Mouse (Mus musculus) hindbrain, embryonic 14.5 days (tissue): ENCODE measurements around the gene Sptbn1. TPM values are rescaled to one million over a fixed set of nuclear protein-coding genes. Genes with fewer than 3 reads are reported as not detected.

Source experiments
- ATAC-seq: fragments of 200-750 bp; cut with Nextera tagmentation; 2 replicates; pipeline ENCODE4 v1.8.0; 2017; ENCODE audit warnings: moderate number of reproducible peaks, mild to moderate bottlenecking, moderate TSS enrichment, moderate library complexity; ENCODE audit not compliant: low FRiP score
- DNase-seq: peaks from one replicate; pipeline ENCODE4 v3.0.0-alpha.2; 2015; ENCODE audit warnings: low spot score
- H3K27ac ChIP-seq: fragments of 300-500 bp; sonication (generic); 2 replicates; pipeline ENCODE4 v1.5.1; 2014; ENCODE audit warnings: mild to moderate bottlenecking, moderate library complexity
- H3K27me3 ChIP-seq: fragments of 300-500 bp; sonication (generic); 2 replicates; pipeline ENCODE4 v1.6.1; 2014; ENCODE audit warnings: mild to moderate bottlenecking, low read length, mixed read lengths; ENCODE audit not compliant: control insufficient read depth, insufficient read depth
- H3K36me3 ChIP-seq: fragments of 300-500 bp; sonication (generic); replicated peaks from 2 replicates; pipeline ENCODE4 v1.6.1; 2014; ENCODE audit not compliant: control insufficient read depth, insufficient read depth
- H3K4me1 ChIP-seq: fragments of 300-500 bp; sonication (generic); replicated peaks from 2 replicates; pipeline ENCODE4 v1.6.1; 2014; ENCODE audit warnings: antibody characterized with exemption, low read length, mixed read lengths; ENCODE audit not compliant: control insufficient read depth, insufficient read depth
- H3K4me2 ChIP-seq: fragments of 300-500 bp; sonication (generic); replicated peaks from 2 replicates; pipeline ENCODE4 v1.6.1; 2014; ENCODE audit warnings: mild to moderate bottlenecking, moderate library complexity
- H3K4me3 ChIP-seq: fragments of 300-500 bp; sonication (generic); replicated peaks from 2 replicates; pipeline ENCODE4 v1.5.1; 2014; ENCODE audit warnings: mild to moderate bottlenecking, low read length
- H3K9ac ChIP-seq: fragments of 300-500 bp; sonication (generic); 2 replicates; pipeline ENCODE4 v1.6.1; 2014
- H3K9me3 ChIP-seq: fragments of 300-500 bp; sonication (generic); 2 replicates; pipeline ENCODE4 v1.6.1; 2016; ENCODE audit warnings: low read length; ENCODE audit not compliant: control insufficient read depth
- WGBS: fragments of 180-500 bp; shearing (Covaris S2); extraction: QIAGEN DNeasy Blood & Tissue Kit; methylation state at CpG from one replicate; pipeline ENCODE4 v1.1.7; 2014; 5-methylcytosine and 5-hydroxymethylcytosine counted together
- polyA plus RNA-seq: library from polyadenylated mRNA; unstranded; fragments of >200 nt; fragmentation: Nextera tagmentation; extraction: Ambion mirVana; gene quantifications from 2 replicates; pipeline ENCODE4 v1.2.1, GENCODE M21; 2014

The Sptbn1 gene
- polyA plus RNA-seq, 1 experiment from 2014 or later: 209 TPM

DNA sequence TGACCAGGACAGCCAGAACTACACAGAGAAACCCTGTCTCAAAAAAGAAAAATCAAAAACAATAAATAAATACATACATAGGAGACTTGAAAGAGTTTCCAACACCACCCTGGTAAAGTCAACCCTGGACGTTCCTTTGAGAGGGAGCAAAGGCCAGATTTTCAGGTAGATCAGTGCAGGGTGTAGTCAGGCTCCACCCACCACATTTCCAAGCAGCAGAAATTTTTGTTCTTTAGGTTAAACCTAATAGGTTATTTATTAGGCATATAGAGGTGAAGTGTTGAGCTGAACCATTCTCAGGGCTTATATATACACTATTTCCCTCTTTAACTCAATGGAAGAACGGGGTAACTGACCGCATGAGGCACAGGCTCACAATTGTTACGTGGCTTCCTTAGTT lies 77.0 kb downstream of the Sptbn1 start:
- 90% methylated on average over 4 of the region's 4 CpGs for WGBS

DNA sequence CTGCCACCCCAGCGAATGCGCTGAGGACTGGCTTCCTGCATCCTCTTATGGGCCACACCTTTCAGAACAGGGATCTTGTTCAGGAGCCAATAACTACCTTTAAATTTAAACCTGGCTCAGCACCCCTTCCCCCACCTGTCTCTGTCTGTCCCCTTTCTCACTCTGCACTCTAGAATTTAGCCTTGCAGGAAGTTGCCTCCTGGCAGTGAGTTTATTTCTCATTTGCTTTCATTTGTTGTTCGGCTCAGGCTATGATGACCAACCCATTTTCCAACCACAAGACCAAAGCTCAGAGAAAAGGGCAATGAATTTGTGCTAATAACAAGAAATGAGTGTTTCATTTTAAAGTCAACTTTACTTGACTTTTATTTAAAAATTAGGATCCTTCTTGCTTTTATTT lies 77.9 kb downstream of the Sptbn1 start:
- no peaks in the 10 kb centered on the region for H3K36me3 ChIP-seq
- WGBS: 93% methylated on average over 3 of the region's 3 CpGs

More for the DNA sequence above, 77.0 kb downstream of the Sptbn1 start:
- H3K4me1 ChIP-seq: no peaks in the 10 kb centered on the region
- H3K27ac ChIP-seq: no peak overlapping the region
- no peaks in the 10 kb centered on the region for H3K36me3 ChIP-seq
- H3K27me3 ChIP-seq: no peaks in the 10 kb centered on the region
- DNase-seq (no peak), ATAC-seq (no peak)
- H3K9me3 ChIP-seq: no peaks in the 10 kb centered on the region
- no peak overlapping the region for H3K4me2 ChIP-seq
- H3K4me3 ChIP-seq: no peak overlapping the region
- no peak overlapping the region for H3K9ac ChIP-seq

DNA sequence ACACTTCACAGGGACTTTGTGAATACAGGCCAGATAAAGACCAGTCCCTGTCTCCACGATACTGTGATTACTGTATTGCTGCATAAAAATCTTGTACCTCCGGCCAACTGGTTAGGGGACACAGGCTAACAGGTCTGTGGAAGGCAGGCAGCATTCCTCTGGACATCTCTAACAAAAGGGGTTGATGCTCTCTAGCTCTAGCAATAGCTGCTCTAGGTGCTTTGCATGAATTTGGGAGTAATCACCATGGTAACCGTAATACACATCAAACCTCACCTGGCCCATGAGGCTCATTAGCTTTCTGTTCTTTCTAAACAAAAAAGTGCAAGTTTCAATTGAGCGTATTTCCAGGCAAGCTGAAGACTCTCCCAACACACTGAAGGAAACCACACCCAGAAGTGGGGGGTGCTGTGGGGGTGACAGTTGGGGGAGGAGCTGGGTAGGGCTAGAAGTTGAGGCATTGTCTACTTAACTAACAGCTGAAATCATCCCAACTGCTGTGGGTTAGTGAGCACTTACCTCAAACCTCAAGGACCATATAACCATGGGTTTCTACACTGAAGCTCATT lies 81.0 kb downstream of the Sptbn1 start:
- H3K27me3 ChIP-seq: no peaks in the 10 kb centered on the region
- H3K36me3 ChIP-seq: peaks cover 13% of the 10 kb centered on the region; the same call in 1 of the 2 replicates
- no peak overlapping the region for H3K9ac ChIP-seq
- 70% methylated on average over 4 of the region's 4 CpGs for WGBS
- H3K4me1 ChIP-seq: no peaks in the 10 kb centered on the region
- no peak overlapping the region for H3K4me3 ChIP-seq
- H3K27ac ChIP-seq: no peak overlapping the region
- no peak for DNase-seq
- no peak overlapping the region for H3K4me2 ChIP-seq
- peak; percentile 26; the same call in 1 of the 2 replicates for ATAC-seq
- no peaks in the 10 kb centered on the region for H3K9me3 ChIP-seq

More for the DNA sequence above, 77.9 kb downstream of the Sptbn1 start:
- Histone ChIP-seq H3K27ac (no peak overlapping the region), H3K9ac (no peak overlapping the region), H3K9me3 (no peaks in the 10 kb centered on the region), H3K4me1 (no peaks in the 10 kb centered on the region), H3K27me3 (no peaks in the 10 kb centered on the region), H3K4me2 (no peak overlapping the region), H3K4me3 (no peak overlapping the region)
- ATAC-seq: no peak
- DNase-seq: no peak

DNA sequence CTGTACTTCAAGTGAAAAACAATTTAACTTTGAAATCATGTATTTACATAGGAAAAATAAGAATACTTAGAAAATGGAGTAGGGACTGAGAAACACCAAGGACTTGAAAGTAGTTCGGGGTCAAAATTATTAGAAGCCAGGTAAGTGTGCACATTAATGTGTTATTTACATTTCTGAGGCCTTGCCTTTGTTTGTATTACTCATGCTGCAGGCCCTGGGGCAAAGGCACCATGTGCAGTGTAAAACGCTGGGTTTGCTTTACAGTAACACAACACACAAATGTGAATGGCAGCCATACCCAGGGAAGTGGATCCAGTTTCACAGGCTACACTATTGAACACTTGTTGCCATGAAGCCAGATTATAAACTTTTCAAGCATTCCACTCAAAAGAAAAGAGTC lies 83.4 kb downstream of the Sptbn1 start:
- H3K4me1 ChIP-seq: no peaks in the 10 kb centered on the region
- no peak overlapping the region for H3K4me3 ChIP-seq
- H3K27me3 ChIP-seq: no peaks in the 10 kb centered on the region
- no peaks in the 10 kb centered on the region for H3K9me3 ChIP-seq
- H3K4me2 ChIP-seq: no peak overlapping the region
- 81% methylated on average over 2 of the region's 2 CpGs for WGBS
- H3K36me3 ChIP-seq: peaks cover 13% of the 10 kb centered on the region; the same call in 1 of the 2 replicates
- no peak overlapping the region for H3K27ac ChIP-seq
- DNase-seq (no peak), ATAC-seq (no peak)
- H3K9ac ChIP-seq: no peak overlapping the region

DNA sequence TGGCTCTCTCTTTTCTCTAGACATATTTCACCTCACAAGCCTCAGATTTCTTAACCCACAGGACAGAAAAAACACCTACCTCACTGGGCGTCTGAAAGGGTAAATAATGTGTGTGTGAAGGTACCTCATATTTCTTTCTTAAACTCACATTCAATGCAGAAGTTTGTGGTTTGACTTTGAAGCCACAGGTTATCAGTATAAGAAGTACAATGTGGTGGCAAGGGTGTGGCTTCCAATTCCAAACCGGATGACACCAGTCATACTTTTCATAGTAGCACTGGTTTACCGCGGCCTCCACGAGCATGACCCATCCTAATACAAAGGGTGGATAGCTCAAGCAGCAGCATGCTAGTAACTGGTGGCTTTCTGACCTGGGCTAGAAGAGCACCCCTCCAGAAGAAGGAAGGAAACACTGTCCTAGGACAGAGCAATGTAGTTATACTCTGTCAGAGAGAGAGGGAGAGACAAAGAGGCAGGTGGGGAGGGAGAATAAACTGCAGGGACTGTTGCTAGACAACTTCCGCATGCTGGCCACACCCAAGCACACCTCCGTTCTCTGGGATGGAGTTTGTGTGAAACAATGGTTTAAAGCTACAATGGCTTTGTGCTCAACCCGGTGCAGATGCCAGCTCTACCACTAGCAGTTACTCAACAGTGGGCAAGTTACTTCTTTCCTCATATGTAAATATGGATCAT lies 85.1 kb downstream of the Sptbn1 start:
- H3K4me2 ChIP-seq: no peak overlapping the region
- no peak overlapping the region for H3K27ac ChIP-seq
- no peak for DNase-seq
- no peaks in the 10 kb centered on the region for H3K4me1 ChIP-seq
- no peaks in the 10 kb centered on the region for H3K27me3 ChIP-seq
- ATAC-seq: no peak
- WGBS: 88% methylated on average over 8 of the region's 8 CpGs
- H3K9ac ChIP-seq: no peak overlapping the region
- H3K4me3 ChIP-seq: no peak overlapping the region
- H3K9me3 ChIP-seq: no peaks in the 10 kb centered on the region
- H3K36me3 ChIP-seq: peaks cover 13% of the 10 kb centered on the region; the same call in 1 of the 2 replicates

DNA sequence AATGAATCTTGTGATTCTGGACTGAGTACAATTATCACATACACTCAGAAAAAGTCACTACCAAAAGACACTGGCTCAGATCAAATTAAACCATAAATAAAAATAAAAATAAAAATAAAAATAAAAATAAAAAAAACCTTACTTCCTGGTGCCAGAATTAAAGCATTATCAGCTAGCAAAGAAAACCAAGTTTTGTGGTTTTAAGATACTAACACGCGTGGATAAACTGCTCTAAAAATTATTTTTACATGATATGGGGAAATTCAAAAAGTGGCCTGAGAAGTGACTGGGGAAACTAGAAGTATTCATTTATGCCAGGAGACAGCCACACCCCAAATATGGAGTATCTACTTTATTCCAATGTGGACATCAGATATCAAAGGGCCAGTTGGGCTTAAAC lies 89.8 kb downstream of the Sptbn1 start:
- WGBS: 98% methylated on average over 2 of the region's 2 CpGs
- no peak for ATAC-seq
- no peak overlapping the region for H3K27ac ChIP-seq

DNA sequence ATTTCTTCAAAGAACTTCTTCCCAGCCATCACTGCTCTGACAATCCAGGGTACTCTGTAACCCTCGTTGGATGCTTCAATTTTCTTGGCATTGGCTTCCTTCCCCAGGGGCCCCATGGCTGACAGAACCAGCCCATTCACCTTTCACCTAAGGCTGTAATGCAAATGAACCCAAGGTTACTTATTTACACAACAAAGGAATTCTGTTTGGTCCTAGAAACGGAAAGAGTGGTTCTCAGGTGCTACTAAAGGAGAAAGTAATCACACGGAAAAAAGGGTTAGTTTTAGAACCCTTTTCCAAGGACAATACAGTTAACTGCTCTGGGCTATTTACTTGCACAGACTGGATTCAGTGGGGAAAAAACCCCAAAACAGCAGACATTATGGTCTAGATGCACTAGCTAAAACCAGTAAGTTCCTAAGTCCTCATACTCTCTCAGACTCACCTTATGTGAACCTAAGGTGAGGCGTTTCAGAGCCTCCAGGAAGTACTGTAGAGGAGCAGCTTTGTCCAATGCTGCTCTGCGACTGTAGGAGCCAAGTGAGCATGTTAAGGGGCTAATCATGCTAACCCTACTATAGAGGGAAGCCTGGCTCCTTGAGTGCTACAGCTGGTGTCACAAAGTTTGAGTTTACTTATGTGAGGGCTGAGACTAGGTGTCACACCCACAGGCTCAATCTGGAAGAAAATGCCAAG lies 90.7 kb downstream of the Sptbn1 start:
- Histone ChIP-seq H3K27ac (no peak overlapping the region), H3K9me3 (no peaks in the 10 kb centered on the region), H3K27me3 (no peaks in the 10 kb centered on the region), H3K4me3 (no peak overlapping the region), H3K4me1 (0 out of 2 replicates have a peak, but pooled peaks cover 4% of the 10 kb centered on the region), H3K4me2 (no peak overlapping the region), H3K9ac (no peak overlapping the region), H3K36me3 (peaks cover 1% of the 10 kb centered on the region; the same call in 1 of the 2 replicates)
- DNase-seq (no peak), ATAC-seq (no peak)
- WGBS: 36% methylated on average over 5 of the region's 5 CpGs

More for the DNA sequence above, 89.8 kb downstream of the Sptbn1 start:
- no peaks in the 10 kb centered on the region for H3K9me3 ChIP-seq
- H3K4me2 ChIP-seq: no peak overlapping the region
- H3K36me3 ChIP-seq: peaks cover 10% of the 10 kb centered on the region; the same call in 1 of the 2 replicates
- no peak overlapping the region for H3K9ac ChIP-seq
- DNase-seq: no peak
- 0 out of 2 replicates have a peak, but pooled peaks cover 4% of the 10 kb centered on the region for H3K4me1 ChIP-seq
- H3K4me3 ChIP-seq: no peak overlapping the region
- H3K27me3 ChIP-seq: no peaks in the 10 kb centered on the region

DNA sequence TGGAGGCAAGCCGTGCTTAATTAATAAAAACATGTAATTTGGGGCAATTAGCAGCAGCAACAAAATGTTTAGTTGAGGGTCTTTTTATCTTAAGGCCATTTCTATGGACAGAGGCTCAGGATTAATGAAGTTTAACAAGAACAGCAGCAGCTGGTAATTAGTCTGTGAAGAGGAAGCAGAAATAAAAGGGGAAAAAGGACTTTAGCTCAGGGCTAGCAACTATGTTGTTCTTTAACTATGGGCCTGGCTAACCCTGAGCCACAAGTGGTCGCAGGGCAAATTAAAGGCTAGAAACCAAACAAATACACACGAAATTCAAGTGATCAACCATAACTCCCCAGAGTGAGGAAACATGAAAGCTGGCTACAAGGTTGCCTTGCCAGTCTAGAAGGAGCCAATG lies 91.9 kb downstream of the Sptbn1 start:
- Histone ChIP-seq H3K36me3 (no peaks in the 10 kb centered on the region), H3K27me3 (no peaks in the 10 kb centered on the region), H3K9me3 (no peaks in the 10 kb centered on the region), H3K4me3 (no peak overlapping the region), H3K9ac (no peak overlapping the region), H3K27ac (no peak overlapping the region), H3K4me2 (no peak overlapping the region), H3K4me1 (0 out of 2 replicates have a peak, but pooled peaks cover 4% of the 10 kb centered on the region)
- ATAC-seq: no peak
- 73% methylated on average over 3 of the region's 3 CpGs for WGBS
- DNase-seq: no peak

DNA sequence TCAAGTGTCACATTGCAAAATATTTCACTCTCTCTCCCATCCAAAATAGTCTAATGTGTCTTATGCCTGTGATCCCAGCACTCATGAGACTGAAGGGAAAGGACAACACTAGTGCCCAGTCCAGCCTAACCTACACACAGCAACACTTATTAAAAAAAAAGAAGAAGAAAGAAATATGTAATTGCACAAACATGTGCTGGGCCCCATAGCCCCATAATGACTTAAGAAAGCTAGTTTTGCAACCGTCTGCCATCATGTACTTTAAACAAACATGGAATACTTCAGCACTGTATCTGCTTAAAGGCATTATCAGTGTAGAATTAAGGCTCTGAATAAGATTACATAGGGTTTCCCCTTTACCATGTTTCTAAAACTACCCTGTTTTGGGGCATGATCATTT lies 92.4 kb downstream of the Sptbn1 start:
- H3K4me1 ChIP-seq: 0 out of 2 replicates have a peak, but pooled peaks cover 4% of the 10 kb centered on the region
- no peak overlapping the region for H3K4me2 ChIP-seq
- H3K9me3 ChIP-seq: no peaks in the 10 kb centered on the region
- DNase-seq: no peak
- no peak overlapping the region for H3K27ac ChIP-seq
- ATAC-seq: no peak
- no peaks in the 10 kb centered on the region for H3K36me3 ChIP-seq
- H3K27me3 ChIP-seq: no peaks in the 10 kb centered on the region
- H3K4me3 ChIP-seq: no peak overlapping the region
- WGBS: 74% methylated on average over 1 of the region's 1 CpGs
- no peak overlapping the region for H3K9ac ChIP-seq
